Mouse (Mus musculus) kidney, adult 2 months (tissue): ENCODE results near the gene Nrxn3.

Experiments
- CTCF ChIP-seq: fragments of 200-500 bp; conservative IDR thresholded peaks from 2 replicates; pipeline ENCODE4 v1.5.1; 2011; ENCODE audit warnings: low read depth, mild to moderate bottlenecking, control low read depth, low read length, moderate library complexity, mixed read lengths; ENCODE audit not compliant: insufficient read depth, insufficient read length
- POLR2A ChIP-seq: fragments of 200-500 bp; IDR thresholded peaks from one replicate; pipeline ENCODE4 v1.6.1; 2011; ENCODE audit warnings: low read depth, low read length, control low read depth

GRCm38 (mm10) chr12:89976648-89977047 lies 1254.0 kb downstream of the Nrxn3 start:
- TF ChIP-seq CTCF: no peak
- no peak for TF ChIP-seq POLR2A
